Mouse (Mus musculus) mature B cell (primary cell): ENCODE measurements around the gene Ofd1.

Source experiments
- in situ Hi-C: fragments of 300-500 bp; cut with MboI; formaldehyde crosslinking; loops from 2 replicates; pipeline ENCODE4 v1.14.3; 2019

Gene Ofd1

DNA sequence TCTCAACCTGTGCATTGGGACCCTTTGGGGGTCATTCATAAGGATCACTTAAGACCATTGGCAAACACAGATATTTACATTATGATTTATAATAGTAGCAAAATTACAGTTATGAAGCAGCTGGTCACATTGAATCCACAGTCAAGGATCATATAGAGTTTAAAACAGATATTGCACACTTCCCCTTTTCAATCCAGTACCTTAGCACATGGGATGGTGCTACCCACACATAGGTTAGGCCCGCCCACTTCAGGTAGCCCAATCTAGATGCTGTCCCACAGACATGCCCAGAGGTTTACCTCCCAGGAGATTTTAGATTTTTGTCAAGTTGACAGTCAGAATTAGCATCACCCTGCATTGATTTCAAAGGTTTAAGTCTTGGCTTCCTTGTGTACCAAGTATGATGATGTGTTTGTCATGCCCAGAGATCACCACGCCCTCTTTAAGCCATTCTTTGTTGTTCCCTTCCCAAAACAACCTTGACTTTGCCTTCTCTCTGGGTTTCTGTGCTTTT is 80.5 kb downstream of the Ofd1 start:
- in situ Hi-C loops, result loop anchor here (25.0 kb wide), 1 partner anchor 198 kb away; the partner anchor contains the start of gene Gemin8

DNA sequence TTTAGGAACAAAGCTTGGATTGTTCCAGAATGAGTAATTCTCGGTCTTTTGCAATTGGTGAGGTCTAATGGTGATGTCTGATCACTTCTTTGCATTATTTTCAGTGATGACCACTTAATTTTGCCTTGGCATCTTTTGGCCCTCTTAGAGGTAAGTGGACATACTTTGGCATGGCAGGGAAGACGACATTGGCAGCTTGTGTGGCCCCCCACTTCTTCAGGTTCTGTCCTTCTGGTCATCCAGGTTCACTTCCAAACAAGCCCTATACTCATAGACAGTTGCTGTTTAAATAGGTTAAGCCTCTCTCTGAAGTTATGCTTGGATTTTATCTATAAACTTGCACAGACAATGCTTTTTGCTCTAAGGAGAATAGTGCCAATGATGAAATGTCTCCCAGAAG is 81.5 kb downstream of the Ofd1 start:
- in situ Hi-C loops, result loop anchor here (25.0 kb wide), 1 partner anchor 197 kb away; the partner anchor contains the start of gene Gemin8

DNA sequence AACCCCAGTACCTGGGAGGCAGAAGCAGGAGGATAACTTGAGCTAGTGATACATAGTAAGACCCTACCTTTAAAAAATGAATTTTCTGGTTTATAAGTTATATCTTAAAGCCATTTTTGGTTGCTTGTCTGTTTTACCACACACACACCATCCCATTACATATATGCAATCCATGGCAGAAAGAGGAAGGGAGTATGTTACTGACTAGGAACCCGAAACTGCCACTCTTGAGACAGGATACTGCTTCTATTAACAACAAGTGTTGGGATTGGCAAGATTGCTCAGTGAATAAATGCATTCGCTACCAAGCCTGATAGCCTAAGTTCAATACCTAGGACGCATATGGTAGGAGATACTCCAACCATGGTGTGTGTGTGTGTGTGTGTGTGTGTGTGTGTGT is 84.2 kb downstream of the Ofd1 start:
- in situ Hi-C loops, result loop anchor here (25.0 kb wide), 1 partner anchor 194 kb away; the partner anchor contains the start of gene Gemin8

DNA sequence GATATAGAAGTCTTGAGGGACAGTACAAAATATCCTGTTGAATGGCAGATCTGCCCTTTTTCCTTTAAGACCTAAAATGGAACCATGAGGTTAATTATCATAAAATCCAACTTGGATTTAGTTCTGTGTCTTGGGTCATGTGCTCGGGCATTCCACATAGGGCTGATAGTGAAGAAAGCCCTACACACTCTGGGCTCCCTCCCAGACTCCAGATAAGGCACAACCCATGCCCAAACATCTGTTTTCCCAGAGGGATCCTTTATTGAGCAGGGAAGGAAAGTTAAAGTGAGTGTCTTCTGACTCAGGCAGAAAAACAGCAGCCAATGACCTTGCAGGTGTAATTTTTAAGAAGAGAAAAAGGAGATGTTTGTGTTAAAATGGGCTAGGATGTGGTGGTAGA is 85.6 kb downstream of the Ofd1 start:
- in situ Hi-C loops, result loop anchor here (25.0 kb wide), 1 partner anchor 193 kb away; the partner anchor contains the start of gene Gemin8

DNA sequence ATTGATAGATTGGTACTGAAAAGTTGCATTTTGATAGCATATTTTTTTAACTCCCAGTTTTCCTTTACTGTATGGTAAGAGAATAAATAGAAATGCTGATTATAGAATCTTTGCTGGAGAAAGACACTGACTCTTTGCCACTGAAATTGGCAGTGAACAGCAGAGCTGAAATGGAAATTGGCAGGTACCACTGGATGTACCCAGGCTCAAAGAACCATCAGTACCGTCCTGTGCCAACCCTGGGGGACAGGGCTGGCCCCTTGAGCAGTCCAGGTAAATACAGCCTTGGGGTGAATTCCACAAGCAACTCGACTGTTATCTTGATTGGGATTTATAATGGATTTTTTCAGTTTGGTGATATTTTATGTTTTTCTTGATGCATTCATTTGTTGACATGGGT is 87.1 kb downstream of the Ofd1 start:
- in situ Hi-C loops, result loop anchor here (25.0 kb wide), 1 partner anchor 191 kb away; the partner anchor contains the start of gene Gemin8

DNA sequence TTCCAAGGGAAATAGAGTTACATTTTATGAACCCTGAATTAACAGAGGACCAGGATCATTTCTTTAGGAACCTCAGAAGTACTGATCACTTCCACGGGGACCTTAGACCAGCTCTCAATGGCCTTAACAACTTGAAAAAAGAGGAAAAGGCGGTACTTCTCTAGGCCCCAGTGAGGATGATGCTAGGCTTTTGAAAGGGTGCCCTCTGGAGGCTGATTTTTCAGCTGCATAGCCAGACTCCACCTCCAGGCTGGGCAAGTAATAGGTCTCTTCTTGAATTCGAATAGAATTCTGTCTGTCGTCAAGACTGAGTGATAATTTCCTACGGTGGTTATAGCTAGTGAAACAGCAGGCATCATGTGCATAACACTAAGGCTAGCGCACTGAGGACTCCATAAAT is 88.7 kb downstream of the Ofd1 start:
- in situ Hi-C loops, result loop anchor here (25.0 kb wide), 1 partner anchor 189 kb away; the partner anchor contains the start of gene Gemin8

DNA sequence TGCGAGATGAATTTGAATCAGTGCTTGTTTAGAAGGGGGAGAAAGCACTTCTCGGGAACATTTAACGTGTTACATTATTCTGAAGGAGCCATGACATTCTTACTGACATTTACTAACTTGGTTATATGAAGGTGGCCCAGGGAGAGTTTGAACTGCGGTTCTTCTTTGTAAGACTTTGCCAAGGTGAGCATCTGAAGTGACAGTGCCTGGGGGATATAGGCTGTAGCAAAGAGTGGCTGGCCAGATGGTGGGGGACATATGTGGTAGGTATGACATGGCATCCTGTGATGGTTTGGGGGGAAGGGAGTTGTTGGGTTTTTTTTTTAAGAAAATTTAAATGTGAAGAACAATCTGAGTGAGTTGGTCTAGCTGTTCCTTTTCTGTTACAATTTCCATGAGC is 91.9 kb downstream of the Ofd1 start:
- in situ Hi-C loops, result no loop called here

DNA sequence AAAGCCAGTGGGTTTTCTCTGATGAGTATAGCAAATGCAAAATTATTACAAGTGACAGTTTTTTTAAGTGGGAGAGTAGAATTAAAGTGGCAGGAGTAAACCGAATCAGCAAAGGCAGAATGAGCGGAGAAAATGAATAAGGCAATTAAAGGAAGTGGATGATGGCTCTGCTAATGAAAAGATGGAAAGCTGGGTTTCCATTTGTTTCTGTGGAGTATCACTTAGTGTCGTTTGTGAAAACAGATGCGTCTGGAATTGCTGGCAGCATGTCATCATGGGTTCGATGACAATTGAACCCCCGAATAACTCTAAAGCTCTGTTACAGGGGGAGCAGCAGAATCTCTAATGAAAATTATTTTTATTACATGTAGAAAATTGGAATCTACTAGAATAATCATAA is 92.4 kb downstream of the Ofd1 start:
- in situ Hi-C loops, result no loop called here

DNA sequence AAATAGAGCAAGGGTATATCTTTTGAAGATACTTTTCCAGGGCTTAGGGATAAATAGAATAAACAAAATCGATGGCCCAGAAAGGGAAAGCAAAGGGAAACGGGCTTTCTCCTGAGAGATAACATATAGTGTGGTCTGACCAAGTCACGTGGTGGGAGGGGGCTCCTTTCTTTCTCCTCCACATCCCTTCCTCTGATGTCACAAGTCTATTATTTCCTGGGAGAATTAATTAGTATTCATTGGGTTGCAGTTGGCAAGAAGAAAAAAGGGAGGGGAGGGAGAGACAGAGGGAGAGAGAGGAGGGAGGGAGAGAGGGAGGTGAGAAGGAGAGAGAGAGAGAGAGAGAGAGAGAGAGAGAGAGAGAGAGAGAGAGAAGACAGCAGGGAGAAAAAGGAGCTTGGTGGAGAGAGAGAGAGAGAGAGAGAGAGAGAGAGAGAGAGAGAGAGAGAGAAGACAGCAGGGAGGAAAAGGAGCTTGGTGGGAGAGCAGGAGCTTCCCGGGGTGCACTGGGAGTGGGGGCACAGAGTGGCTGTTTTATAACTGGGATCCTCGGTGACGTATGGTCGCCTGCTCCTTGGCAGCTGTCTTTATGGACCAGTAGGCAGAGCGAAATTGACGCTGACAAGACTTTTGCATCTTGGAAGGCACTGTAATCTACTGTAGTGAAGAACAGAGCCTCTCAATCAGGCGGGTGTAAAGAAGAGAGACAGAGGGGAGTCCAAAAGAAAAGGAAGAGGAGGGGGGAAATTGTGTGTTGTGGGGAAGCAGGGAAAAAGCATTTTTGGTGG is 96.1 kb downstream of the Ofd1 start:
- in situ Hi-C loops, result no loop called here

DNA sequence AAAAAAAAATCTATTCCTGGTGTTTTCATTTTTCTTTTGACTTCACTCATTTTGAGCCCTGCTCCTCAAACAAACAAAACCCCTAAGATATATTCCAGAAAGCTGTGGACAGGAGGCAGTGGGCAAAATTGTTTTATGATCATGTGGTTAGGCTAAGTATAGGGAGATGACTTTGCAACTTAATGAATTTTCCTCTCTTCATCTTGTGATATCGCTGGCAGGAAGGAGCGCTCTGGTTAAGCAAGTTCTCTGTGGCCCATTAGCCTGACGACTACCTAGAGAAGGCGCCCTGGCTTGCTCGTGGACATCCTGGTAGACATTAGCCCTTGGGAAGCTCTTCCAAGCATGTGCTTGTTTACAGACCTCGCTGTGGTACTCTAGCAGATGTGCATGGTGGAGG is 98.7 kb downstream of the Ofd1 start:
- in situ Hi-C loops, result no loop called here
